Mouse (Mus musculus): Measurements from ENCODE around the gene Cetn3.

The Cetn3 gene

GRCm38 (mm10) chr13:81822750-81823149 lies 39.9 kb downstream of the Cetn3 start:
- no peak for DNase-seq (ENCODE audit: low read depth, low spot score)

GRCm38 (mm10) chr13:81824576-81825330 lies 41.9 kb downstream of the Cetn3 start:
- DNase-seq (ENCODE audit: low read depth, low spot score), result no peak

GRCm38 (mm10) chr13:81828486-81828885 lies 45.6 kb downstream of the Cetn3 start:
- DNase-seq (ENCODE audit: low read depth, low spot score), result no peak

DNA sequence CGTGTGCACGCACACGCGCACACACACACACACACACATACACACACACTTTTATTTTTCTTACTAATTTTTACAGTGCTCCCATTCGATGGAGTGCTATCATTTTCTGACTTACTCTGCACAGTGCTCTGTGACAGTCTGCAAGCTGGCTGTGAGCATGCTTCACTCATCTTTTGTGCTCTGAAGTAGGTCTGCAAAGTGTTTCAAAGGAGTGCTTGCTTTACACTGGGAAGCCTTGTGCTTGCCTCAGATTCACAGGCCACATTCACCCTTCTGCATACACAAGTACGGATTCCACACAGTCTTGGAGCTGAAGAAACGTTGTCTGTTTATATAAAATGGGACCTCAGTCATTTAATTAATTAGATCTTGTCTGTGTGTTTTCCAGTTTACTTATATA lies 49.0 kb downstream of the Cetn3 start:
- DNase-seq (ENCODE audit: low read depth, low spot score), result no peak

- DNase-seq (ENCODE audit: low read depth, low spot score), result no peak
Measured at GRCm38 (mm10) chr13:81836386-81837177, 53.7 kb downstream of the Cetn3 start.

GRCm38 (mm10) chr13:81838016-81838415 lies 55.1 kb downstream of the Cetn3 start:
- DNase-seq (ENCODE audit: low read depth, low spot score), result no peak

DNA sequence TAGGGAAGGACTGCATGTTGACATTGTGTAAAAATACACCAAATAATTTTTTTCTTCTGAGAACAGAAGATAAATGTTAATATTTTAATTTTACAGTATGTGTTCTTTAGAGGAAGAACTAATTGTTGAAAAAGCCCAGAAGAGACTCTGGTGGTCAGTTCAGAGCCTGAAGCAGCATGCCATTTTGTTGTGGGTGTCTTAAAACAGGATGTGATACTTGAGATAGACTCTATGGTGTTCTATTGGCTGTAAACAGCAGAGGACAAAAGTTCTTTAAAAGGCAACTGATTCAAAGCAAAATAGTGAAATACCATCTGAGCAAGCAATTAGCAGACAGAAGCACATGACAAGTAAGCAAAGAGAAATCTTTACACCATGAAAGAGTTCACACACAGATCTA lies 56.1 kb downstream of the Cetn3 start:
- no peak for DNase-seq (ENCODE audit: low read depth, low spot score)

DNA sequence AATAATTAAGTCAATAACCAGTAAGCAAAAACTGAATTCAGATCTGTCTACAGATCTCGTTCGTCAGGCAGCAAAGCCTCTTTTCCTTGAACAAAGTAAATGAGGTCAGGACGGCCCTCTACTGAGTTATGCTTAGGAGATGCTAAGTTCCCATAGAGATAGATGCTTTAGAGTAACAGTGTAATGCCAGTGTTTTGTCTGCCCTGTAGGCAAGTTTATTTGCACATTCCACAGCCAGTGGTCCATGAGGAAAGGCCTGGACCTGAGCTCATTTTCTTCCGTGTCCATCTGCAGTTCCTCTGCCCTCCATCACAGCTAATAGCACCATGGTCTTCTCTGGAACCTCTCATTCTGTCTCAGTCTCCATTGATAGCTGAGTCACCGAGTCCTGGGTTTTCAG lies 57.4 kb downstream of the Cetn3 start:
- no peak for DNase-seq (ENCODE audit: low read depth, low spot score)

DNA sequence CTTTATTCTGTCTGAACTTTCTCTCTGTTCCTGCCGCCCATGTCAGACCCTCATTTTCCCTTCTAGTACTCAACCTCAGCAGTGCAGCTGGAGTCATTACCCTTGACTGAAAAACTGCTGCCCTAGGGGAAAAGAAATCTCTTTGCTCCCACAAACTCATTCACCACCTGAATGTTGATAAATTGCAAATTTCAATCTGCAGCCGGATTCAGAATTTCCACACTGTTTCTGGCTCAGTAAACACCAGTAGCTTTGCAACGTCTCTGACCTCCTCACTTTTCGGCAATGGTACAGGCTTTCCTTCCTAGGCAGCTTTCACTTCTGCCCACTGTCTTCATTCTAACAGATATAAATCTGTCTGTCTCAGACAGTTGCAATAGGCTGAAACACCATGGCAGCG lies 57.8 kb downstream of the Cetn3 start:
- no peak for DNase-seq (ENCODE audit: low read depth, low spot score)

DNA sequence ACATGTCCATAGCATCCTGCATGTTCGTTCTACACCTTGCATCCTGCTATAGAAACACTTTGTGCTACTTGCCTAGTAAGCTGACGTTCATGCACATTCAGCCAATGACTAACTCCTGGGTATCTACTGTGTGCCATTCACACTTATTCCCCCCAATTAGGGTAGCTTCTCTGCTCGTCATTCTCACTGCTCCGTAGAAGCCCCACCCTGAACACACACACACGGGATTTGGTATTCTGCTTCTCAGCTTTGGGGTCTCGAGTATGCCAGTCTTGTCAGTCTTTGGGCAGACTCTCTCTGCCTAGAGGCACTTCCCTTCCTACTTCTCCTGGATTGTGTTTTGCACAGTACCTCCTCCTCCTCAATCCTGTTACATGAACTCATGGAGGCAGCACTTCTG lies 59.4 kb downstream of the Cetn3 start:
- no peak for DNase-seq (ENCODE audit: low read depth, low spot score)
